Mouse (Mus musculus) ovary, postnatal 36 days (tissue): ENCODE measurements around the gene Sspn.

Experiments
- DNase-seq: peaks from one replicate; pipeline ENCODE4 v3.0.0; 2022; ENCODE audit warnings: low spot score, mixed read lengths

Sspn gene

DNA sequence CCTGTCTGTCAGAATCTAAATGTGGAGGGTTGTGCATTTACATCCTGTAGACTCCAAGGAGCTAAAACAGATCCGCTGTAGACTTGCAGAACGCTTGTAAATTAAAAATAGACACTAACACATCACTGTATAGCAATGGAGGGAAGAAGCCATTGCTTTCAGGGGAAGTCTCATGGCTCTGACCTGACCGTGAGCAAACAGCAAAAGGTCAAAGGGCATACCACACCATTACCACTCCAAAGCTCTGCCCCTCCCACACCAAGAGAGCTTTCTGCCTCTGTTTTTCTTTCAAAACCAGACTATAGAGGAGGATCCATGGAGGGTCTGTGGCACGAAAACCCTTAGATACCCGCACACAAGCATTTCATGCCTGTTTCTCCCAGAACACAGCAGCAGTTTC is 41.9 kb downstream of the Sspn start:
- DNase-seq = no peak

DNA sequence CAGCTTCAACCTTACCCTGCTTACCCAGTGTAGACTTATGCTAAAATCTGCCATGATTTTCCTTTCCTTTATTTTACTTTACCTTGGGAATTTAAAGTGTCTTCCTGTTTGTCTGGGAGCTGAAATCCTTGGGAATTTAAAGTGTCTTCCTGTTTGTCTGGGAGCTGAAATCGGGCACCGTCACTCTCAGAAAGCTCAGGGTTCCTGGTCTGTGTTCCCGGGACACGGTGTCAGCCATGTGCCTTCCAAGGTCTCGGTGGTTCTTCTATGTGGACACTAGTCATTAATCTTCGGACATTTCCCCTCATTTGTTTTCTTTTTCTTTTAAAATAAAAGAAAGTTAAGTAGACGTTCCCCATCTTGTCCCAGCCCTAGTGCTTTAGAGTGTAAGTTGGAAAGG is 43.3 kb downstream of the Sspn start:
- no peak for DNase-seq

DNA sequence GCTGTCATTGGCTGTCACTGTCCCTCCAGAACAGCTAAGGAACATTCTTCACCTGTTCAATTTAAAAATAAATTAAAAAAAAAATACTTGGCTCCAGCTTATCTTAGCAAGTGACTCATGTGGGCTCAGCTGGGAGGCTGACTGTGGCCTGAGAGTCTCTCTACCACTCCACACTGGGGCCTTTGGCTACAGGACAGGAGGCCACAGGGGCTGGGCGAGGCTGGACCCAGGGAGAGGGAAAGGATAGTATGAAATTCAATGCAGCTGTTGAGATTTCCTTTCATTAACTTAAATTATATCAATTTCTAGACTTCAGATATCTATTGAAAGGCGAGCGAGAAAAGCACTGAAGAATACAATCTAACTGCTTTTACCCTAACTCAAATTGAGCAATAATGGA is 45.9 kb downstream of the Sspn start:
- DNase-seq = no peak

- no peak for DNase-seq
Observed at GRCm38 (mm10) chr6:145977771-145978450, 46.5 kb downstream of the Sspn start.

DNA sequence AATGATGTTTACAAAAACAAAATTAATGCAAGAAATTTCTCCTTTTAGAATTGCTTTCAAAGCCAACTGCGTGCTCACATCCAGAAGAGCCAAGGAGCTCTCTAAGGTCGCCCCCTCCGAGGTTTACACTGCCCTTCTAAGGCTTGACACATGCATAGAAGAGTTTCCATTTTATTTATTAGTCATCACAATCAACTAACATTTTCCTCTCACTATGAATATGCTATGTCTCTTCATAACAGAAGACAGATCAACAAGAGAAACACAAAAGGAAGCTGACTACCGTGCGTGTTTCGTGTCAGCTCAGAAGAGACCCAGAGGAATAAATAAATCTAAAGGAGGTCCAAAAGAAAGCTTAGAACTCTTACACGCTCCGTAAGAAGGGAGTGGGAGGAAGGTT is 49.6 kb downstream of the Sspn start:
- no peak for DNase-seq

DNA sequence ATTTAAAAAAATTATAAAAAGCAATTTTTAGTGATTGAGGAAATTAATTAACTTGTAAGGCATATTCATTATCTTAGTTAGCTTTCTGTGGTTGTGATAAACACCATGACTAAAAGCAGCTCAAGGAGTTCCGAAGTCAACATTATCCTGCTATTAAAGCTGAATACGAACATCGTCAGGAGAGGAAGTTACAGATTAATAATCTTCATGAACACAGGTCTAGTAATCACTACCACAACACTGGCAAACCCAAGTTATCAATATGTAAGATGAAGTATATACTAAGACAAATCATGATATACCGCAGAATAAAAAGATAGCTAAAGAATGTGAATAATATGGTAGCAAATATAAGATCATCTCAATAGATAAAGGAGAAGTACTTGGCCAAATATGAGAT is 50.9 kb downstream of the Sspn start:
- no peak for DNase-seq

GRCm38 (mm10) chr6:145990578-145990977 is 59.1 kb downstream of the Sspn start:
- DNase-seq = no peak

GRCm38 (mm10) chr6:145992526-145992925 is 61.1 kb downstream of the Sspn start:
- no peak for DNase-seq

DNA sequence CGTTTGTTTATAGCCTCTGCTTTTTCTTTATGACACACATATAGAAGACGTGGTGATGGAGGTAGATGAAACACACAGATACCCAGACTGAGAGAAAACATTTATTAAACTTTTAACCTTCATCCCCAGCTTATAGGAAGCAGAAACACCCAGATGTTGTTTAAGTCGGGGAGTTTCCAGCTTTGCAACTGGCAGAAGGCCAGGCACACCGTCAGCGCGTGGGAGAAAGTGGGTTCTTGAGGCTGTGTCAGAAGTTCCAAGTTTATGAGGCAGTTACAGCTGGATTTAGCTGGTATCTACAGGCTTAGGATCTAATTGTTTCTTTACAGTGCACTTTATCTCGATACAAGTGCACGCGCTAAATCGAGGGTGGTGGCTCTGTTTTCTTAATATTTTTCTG is 61.5 kb downstream of the Sspn start:
- peak; percentile 55 for DNase-seq

- peak; percentile 34 for DNase-seq
Observed at GRCm38 (mm10) chr6:145998314-145999007, 67.0 kb downstream of the Sspn start.

DNA sequence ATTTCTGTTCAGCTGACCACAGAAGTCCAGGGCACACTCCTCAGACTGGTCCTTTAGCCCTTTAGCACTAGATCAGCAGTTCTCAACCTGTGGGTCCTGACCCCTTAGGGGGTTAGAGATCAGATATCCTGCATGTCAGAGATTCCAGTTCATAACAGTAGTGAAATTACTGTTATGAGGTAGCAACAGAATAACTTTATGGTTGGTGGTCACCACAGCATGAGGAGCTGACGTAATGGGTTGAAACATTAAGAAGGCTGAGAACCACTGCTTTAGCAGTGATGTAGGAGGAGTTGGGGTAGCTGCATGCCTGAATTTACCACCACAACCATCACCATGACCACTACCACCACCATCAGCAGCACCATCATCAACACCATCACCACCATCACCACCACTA is 69.3 kb downstream of the Sspn start:
- DNase-seq = no peak

GRCm38 (mm10) chr6:146001396-146002191 is 70.2 kb downstream of the Sspn start:
- no peak for DNase-seq

GRCm38 (mm10) chr6:146004174-146004601 is 72.7 kb downstream of the Sspn start:
- DNase-seq = no peak

- DNase-seq = no peak
Observed at GRCm38 (mm10) chr6:146005129-146005886, 73.9 kb downstream of the Sspn start.

GRCm38 (mm10) chr6:146005935-146006564 is 74.6 kb downstream of the Sspn start:
- no peak for DNase-seq

DNA sequence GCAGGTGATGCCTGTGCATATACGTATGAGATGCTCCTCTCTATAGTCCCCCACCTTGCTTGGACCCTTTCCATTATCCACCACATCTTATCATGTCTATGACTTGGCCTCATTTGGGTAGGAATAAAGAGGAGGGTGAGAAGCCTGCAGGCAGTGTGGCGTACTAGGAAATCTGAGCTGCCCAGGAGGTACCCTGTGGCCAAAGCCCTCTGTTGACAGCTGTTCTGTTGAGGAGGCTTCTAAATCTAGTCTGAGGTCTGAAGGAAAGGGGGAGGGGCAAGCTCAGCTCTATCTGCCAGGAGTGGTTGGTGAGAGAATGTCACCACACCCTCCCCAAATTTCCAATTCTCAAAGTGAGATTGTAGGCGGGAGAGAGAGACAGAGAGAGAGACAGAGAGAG is 75.3 kb downstream of the Sspn start:
- no peak for DNase-seq

DNA sequence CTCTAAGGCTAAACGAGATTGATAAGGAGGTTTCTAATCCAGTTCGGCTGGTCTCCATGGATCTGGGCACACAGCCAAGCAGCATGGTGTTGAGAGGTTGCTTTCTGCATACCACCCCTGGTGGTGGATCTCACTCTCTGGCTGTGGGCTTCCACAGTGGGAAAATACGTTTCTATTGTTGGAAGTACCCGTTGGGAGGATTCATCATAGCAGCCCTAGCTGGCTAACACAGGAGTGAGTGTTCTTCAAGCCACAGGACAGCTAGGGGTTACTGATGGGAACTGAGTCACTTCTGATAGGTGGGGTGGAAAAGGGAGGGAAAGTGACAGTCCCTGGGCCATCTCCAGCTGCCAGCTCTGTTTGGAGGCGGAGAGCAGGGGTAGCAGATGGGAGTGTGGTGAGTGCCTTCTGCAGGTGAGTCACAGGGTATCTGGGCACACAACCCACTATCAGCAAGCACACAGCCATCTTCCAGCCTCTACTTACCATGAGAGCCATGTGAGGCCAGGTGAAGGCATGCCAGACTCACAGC is 77.1 kb downstream of the Sspn start:
- DNase-seq = peak; percentile 25

DNA sequence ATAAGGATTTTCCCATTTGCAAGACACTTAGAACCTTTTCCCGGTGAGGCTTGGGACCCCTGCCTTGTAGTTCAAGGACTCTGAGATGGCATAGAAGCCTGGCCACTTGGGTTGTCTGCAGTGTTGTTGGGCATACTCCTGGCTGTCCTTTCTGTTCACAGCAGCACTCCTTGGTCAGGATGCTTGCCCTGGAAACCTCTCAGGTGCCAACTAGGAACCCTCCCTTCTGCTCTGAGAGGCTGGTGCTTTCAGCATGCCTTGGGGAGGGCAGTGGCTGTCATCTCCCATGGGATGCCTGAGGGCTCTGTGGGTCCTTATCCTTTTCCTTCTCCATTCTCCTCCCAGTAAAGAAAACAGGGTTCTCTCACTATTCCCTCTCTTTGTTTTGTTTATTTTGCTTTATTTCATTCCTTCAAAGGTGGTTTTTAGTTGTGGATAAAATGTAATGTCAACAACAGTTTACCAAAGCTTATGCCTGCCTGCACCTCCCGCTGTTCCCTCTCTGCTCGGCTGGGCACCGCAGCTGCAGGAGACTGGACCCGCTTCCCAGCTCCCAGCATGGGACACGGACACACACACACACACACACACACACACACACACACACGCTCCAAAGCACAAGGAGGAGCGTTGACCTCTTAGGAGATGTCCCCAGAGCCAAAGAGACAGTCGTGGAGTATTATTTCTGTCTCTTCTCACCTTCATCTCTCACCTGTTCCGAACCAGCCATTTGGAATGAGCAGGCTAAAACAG is 77.9 kb downstream of the Sspn start:
- DNase-seq = no peak

- peak; percentile 37 for DNase-seq
Observed at GRCm38 (mm10) chr6:146010093-146010764, 78.8 kb downstream of the Sspn start.

- DNase-seq = no peak
Observed at GRCm38 (mm10) chr6:146014312-146014711, 82.9 kb downstream of the Sspn start.
